Mouse (Mus musculus): ENCODE measurements around the gene Rnf224. TPM values are rescaled to one million over a fixed set of nuclear protein-coding genes. Genes with fewer than 3 reads are reported as not detected.

Gene Rnf224
- polyA plus RNA-seq, 1 experiment from 2014 or later, result 0.51 TPM

DNA sequence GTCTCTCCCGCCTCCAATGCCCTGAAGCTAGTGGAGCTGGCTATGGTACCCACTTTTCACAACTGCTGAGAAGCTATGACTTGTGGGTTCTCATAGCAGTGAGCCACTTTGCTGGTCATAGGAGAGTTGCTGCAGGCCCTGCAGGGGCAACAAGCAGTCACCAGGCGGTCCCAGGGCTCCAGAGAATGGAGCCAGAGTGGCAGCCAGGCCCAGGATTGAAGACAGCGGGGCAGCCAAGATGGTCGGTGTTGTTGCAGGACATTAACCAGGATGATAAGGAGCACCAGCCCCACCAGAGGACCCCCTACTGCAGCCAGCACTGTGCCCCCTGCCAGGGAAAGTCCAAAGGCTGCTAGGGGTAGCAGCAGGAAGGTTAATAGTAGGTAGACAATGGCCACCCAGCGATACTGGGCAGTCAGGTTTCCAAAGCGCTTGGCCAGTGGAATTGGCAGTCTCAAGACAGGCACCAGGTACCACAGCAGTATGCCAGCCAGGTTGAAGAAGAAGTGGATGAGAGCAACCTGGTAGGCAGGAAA is 7.5 kb downstream of the Rnf224 start:
- Histone ChIP-seq H3K4me2 (replicated peaks; ENCODE audit: low read depth) (peak overlapping the region; percentile 40; the same call in 1 of the 2 replicates), H3K36me3 (ENCODE audit: control insufficient read depth, insufficient read depth, low read length) (no peaks in the 10 kb centered on the region), H3K9me3 (ENCODE audit: control insufficient read depth, low read length) (no peaks in the 10 kb centered on the region)

DNA sequence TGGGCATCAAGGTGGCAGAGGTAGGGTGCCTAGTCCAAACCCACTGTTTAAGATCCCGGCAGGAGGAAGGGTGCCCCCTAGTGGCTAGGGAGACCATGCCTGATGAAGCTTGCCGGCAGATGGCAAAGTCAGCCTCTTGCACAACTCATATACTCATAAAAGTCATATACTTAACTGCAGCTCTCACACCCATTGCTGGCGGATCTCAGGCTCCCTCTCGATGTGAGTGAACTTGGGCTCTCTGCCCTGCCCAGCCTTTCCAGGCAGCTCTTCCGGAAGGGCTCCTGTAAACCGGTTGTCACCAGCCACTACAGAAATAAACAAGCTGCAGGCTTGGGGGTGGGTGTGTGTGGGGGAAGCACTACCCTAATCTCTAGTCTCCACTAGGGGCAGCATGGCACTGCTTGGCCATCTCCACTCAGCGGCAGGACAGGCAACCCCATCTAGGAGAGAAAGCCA is 8.1 kb downstream of the Rnf224 start:
- Histone ChIP-seq H3K4me2 (replicated peaks; ENCODE audit: low read depth) (peak overlapping the region; percentile 40), H3K27ac (replicated peaks) (peak overlapping the region; percentile 87), H3K4me3 (ENCODE audit: low read depth, low read length) (peak overlapping the region; percentile 8; the same call in 1 of the 2 replicates), H3K9me3 (ENCODE audit: control insufficient read depth, low read length) (no peaks in the 10 kb centered on the region), H3K4me1 (replicated peaks; ENCODE audit: control insufficient read depth, insufficient read depth) (no peaks in the 10 kb centered on the region), H3K27me3 (ENCODE audit: control insufficient read depth, insufficient read depth, low read length) (no peaks in the 10 kb centered on the region), H3K36me3 (ENCODE audit: control insufficient read depth, insufficient read depth, low read length) (no peaks in the 10 kb centered on the region), H3K9ac (ENCODE audit: low read length) (peak overlapping the region; percentile 31; the same call in 1 of the 2 replicates)
- DNase-seq (ENCODE audit: low spot score) (peak; percentile 88), ATAC-seq (ENCODE audit: low FRiP score, low TSS enrichment) (peak; percentile 67)
- WGBS, result 0% methylated on average over 7 of the region's 7 CpGs
- TF ChIP-seq EP300 (optimal IDR thresholded peaks at IDR 0.05) (peak; percentile 64), CTCF (IDR thresholded peaks at IDR 0.05; ENCODE audit: low read depth) (peak; percentile 74)

More for the DNA sequence above, 7.5 kb downstream of the Rnf224 start:
- DNase-seq (ENCODE audit: low spot score), result no peak
- H3K4me3 ChIP-seq (ENCODE audit: low read depth, low read length), result no peak overlapping the region
- peak overlapping the region; percentile 87 for H3K27ac ChIP-seq (replicated peaks)
- H3K4me1 ChIP-seq (replicated peaks; ENCODE audit: control insufficient read depth, insufficient read depth), result no peaks in the 10 kb centered on the region
- WGBS, result 63% methylated on average over 6 of the region's 6 CpGs
- no peak overlapping the region for H3K9ac ChIP-seq (ENCODE audit: low read length)
- H3K27me3 ChIP-seq (ENCODE audit: control insufficient read depth, insufficient read depth, low read length), result no peaks in the 10 kb centered on the region
- ATAC-seq (ENCODE audit: low FRiP score, low TSS enrichment), result no peak
- TF ChIP-seq CTCF (IDR thresholded peaks at IDR 0.05; ENCODE audit: low read depth), result no peak
- no peak for TF ChIP-seq EP300 (optimal IDR thresholded peaks at IDR 0.05)

DNA sequence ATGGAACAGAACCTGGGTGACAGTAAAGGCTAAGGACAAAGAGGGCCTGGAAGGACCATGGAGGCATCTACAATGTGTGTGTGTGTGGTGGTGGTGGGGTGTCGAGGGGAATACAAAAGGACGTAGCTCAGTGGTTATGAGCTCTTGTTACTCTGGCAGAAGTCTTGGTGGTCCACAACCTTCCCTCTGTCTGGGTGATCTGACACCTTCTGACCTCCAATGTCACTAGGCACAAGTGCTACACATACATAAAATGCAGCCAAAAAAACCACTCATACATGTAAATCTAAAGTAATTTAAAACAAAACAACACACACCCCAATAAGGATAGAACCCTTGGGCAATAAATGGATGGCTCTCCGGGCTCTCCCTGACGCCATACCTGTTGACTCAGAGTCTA is 9.2 kb downstream of the Rnf224 start:
- no peaks in the 10 kb centered on the region for H3K36me3 ChIP-seq (ENCODE audit: control insufficient read depth, insufficient read depth, low read length)
- no peak overlapping the region for H3K27ac ChIP-seq (replicated peaks)
- no peaks in the 10 kb centered on the region for H3K9me3 ChIP-seq (ENCODE audit: control insufficient read depth, low read length)
- H3K9ac ChIP-seq (ENCODE audit: low read length), result no peak overlapping the region
- no peak for TF ChIP-seq CTCF (IDR thresholded peaks at IDR 0.05; ENCODE audit: low read depth)
- TF ChIP-seq EP300 (optimal IDR thresholded peaks at IDR 0.05), result no peak
- ATAC-seq (ENCODE audit: low FRiP score, low TSS enrichment) (no peak), DNase-seq (ENCODE audit: low spot score) (no peak)
- no peaks in the 10 kb centered on the region for H3K27me3 ChIP-seq (ENCODE audit: control insufficient read depth, insufficient read depth, low read length)
- H3K4me1 ChIP-seq (replicated peaks; ENCODE audit: control insufficient read depth, insufficient read depth), result no peaks in the 10 kb centered on the region
- no peak overlapping the region for H3K4me2 ChIP-seq (replicated peaks; ENCODE audit: low read depth)
- no peak overlapping the region for H3K4me3 ChIP-seq (ENCODE audit: low read depth, low read length)
- WGBS, result 91% methylated on average over 4 of the region's 4 CpGs

- ATAC-seq (ENCODE audit: low FRiP score, low TSS enrichment) (no peak), DNase-seq (ENCODE audit: low spot score) (no peak)
- WGBS, result 77% methylated on average over 5 of the region's 5 CpGs
- H3K9me3 ChIP-seq (ENCODE audit: control insufficient read depth, low read length), result no peaks in the 10 kb centered on the region
- H3K4me1 ChIP-seq (replicated peaks; ENCODE audit: control insufficient read depth, insufficient read depth), result no peaks in the 10 kb centered on the region
- no peaks in the 10 kb centered on the region for H3K27me3 ChIP-seq (ENCODE audit: control insufficient read depth, insufficient read depth, low read length)
- no peaks in the 10 kb centered on the region for H3K36me3 ChIP-seq (ENCODE audit: control insufficient read depth, insufficient read depth, low read length)
- TF ChIP-seq CTCF (IDR thresholded peaks at IDR 0.05; ENCODE audit: low read depth), result no peak
- no peak for TF ChIP-seq EP300 (optimal IDR thresholded peaks at IDR 0.05)
- H3K4me2 ChIP-seq (replicated peaks; ENCODE audit: low read depth), result no peak overlapping the region
- H3K27ac ChIP-seq (replicated peaks), result no peak overlapping the region
- H3K4me3 ChIP-seq (ENCODE audit: low read depth, low read length), result no peak overlapping the region
- H3K9ac ChIP-seq (ENCODE audit: low read length), result no peak overlapping the region
These were observed 9.7 kb downstream of the Rnf224 start for GRCm38 (mm10) chr2:25226864-25227263.

GRCm38 (mm10) chr2:25225811-25226379 is 10.7 kb downstream of the Rnf224 start:
- no peak for ATAC-seq (ENCODE audit: low FRiP score, low TSS enrichment)
- Histone ChIP-seq H3K4me3 (ENCODE audit: low read depth, low read length) (peak overlapping the region; percentile 48; the same call in 1 of the 2 replicates), H3K9ac (ENCODE audit: low read length) (0 out of 2 replicates have a peak overlapping the region, but pooled peaks have one; percentile 67), H3K4me1 (replicated peaks; ENCODE audit: control insufficient read depth, insufficient read depth) (no peaks in the 10 kb centered on the region), H3K27me3 (ENCODE audit: control insufficient read depth, insufficient read depth, low read length) (no peaks in the 10 kb centered on the region), H3K9me3 (ENCODE audit: control insufficient read depth, low read length) (no peaks in the 10 kb centered on the region), H3K27ac (replicated peaks) (peak overlapping the region; percentile 97), H3K36me3 (ENCODE audit: control insufficient read depth, insufficient read depth, low read length) (no peaks in the 10 kb centered on the region), H3K4me2 (replicated peaks; ENCODE audit: low read depth) (peak overlapping the region; percentile 55)
- WGBS, result 55% methylated on average over 8 of the region's 8 CpGs
- TF ChIP-seq CTCF (IDR thresholded peaks at IDR 0.05; ENCODE audit: low read depth) (no peak), EP300 (optimal IDR thresholded peaks at IDR 0.05) (no peak)
- no peak for DNase-seq (ENCODE audit: low spot score)

Data from stomach, postnatal 0 days (tissue).